Mouse (Mus musculus): ENCODE measurements around the gene Myo6. TPM values are rescaled to one million over a fixed set of nuclear protein-coding genes. Genes with fewer than 3 reads are reported as not detected.

Gene Myo6
- polyA plus RNA-seq, 1 experiment, result 36.8 TPM

DNA sequence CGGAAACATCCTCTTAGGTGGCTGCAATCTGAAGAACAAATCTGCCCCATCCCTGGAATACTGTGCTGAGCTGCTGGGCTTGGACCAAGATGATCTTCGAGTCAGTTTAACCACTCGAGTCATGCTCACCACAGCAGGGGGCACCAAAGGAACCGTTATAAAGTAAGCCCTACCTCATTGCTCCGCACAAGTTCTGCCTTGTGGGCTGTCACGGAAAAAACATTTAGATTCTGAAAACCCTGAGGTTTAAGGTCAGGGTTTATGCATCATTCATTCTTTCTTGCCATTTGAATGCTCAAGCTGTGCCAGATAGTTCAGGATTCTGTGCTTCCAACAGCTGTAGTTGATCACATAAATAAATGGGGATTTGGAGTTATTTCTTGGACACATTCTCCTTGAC, 93.6 kb downstream of the Myo6 start:
- H3K27me3 ChIP-seq (ENCODE audit: control insufficient read depth, insufficient read depth, low read length), result no peaks in the 10 kb centered on the region
- peaks cover 34% of the 10 kb centered on the region for H3K36me3 ChIP-seq (ENCODE audit: control insufficient read depth, insufficient read depth, low read length)
- no peak overlapping the region for H3K4me3 ChIP-seq (ENCODE audit: low read depth, low read length)
- no peak overlapping the region for H3K27ac ChIP-seq (ENCODE audit: insufficient read depth, low read depth, low read length)
- TF ChIP-seq POLR2A (IDR thresholded peaks at IDR 0.05; ENCODE audit: low read depth, low read length), result no peak
- no peak for TF ChIP-seq CTCF (IDR thresholded peaks at IDR 0.05; ENCODE audit: extremely low read depth, insufficient read length, insufficient replicate concordance, low read depth, low read length)
- H3K4me1 ChIP-seq (ENCODE audit: control insufficient read depth, insufficient read depth, insufficient read length, low read length), result no peaks in the 10 kb centered on the region
- WGBS, result 66% methylated on average over 6 of the region's 6 CpGs

GRCm38 (mm10) chr9:80260905-80261304, 96.1 kb downstream of the Myo6 start:
- peaks cover 37% of the 10 kb centered on the region for H3K36me3 ChIP-seq (ENCODE audit: control insufficient read depth, insufficient read depth, low read length)
- no peak overlapping the region for H3K4me3 ChIP-seq (ENCODE audit: low read depth, low read length)
- no peaks in the 10 kb centered on the region for H3K27me3 ChIP-seq (ENCODE audit: control insufficient read depth, insufficient read depth, low read length)
- no peak overlapping the region for H3K27ac ChIP-seq (ENCODE audit: insufficient read depth, low read depth, low read length)
- TF ChIP-seq CTCF (IDR thresholded peaks at IDR 0.05; ENCODE audit: extremely low read depth, insufficient read length, insufficient replicate concordance, low read depth, low read length), result no peak
- TF ChIP-seq POLR2A (IDR thresholded peaks at IDR 0.05; ENCODE audit: low read depth, low read length), result no peak
- H3K4me1 ChIP-seq (ENCODE audit: control insufficient read depth, insufficient read depth, insufficient read length, low read length), result no peaks in the 10 kb centered on the region
- 81% methylated on average over 3 of the region's 3 CpGs for WGBS

DNA sequence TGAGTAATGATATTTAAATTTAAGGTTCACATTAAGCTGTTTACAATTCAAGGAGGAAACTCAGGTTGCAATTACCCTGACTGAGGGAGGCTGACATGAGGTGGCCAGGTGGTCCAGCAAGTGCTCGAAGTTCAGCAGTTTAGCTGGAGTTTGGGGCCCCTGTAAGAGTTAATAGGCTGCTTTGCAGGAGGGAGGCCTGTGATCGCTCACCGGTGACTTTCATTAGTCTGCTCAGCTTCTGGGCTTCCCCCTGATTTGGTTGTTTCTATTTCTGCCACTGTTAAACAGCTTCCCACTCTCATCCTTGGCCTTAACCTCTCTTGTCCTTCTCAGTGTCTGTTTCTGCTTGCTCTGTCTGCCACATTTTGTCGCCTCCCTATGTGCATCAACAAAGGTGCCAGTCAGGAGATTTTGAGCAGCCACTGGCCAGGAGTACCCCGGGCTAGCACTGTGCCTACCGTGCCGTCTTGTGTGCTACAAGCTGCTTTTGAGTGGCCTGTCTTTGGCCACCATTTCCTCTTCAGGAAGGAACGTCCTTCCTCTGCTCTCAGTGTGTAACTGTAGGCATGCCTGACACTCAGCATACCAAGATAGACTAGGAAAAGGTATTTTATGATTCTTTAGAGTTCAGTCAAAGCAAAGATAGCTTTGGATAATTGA, 97.7 kb downstream of the Myo6 start:
- Histone ChIP-seq H3K4me3 (ENCODE audit: low read depth, low read length) (no peak overlapping the region), H3K27me3 (ENCODE audit: control insufficient read depth, insufficient read depth, low read length) (no peaks in the 10 kb centered on the region), H3K27ac (ENCODE audit: insufficient read depth, low read depth, low read length) (0 out of 2 replicates have a peak overlapping the region, but pooled peaks have one; percentile 15), H3K36me3 (ENCODE audit: control insufficient read depth, insufficient read depth, low read length) (peaks cover 40% of the 10 kb centered on the region), H3K4me1 (ENCODE audit: control insufficient read depth, insufficient read depth, insufficient read length, low read length) (no peaks in the 10 kb centered on the region)
- WGBS, result 67% methylated on average over 8 of the region's 8 CpGs
- no peak for TF ChIP-seq CTCF (IDR thresholded peaks at IDR 0.05; ENCODE audit: extremely low read depth, insufficient read length, insufficient replicate concordance, low read depth, low read length)
- no peak for TF ChIP-seq POLR2A (IDR thresholded peaks at IDR 0.05; ENCODE audit: low read depth, low read length)

DNA sequence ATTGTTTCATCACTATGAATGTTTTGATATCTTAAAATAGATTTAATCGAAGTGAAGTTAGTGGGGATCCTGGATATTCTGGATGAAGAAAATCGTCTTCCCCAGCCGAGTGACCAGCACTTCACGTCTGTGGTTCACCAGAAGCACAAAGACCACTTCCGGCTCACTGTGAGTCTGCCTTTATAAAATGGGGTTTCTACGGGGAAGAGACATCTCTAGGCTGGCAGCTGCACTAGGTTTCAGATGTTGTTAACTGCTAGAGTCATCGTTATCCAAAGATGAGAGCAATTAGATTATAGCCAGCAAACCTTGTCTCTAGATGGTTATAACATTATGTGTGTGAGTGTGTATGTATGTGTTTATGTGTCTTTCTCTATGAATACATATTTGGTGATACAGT, 101.3 kb downstream of the Myo6 start:
- Histone ChIP-seq H3K27ac (ENCODE audit: insufficient read depth, low read depth, low read length) (no peak overlapping the region), H3K36me3 (ENCODE audit: control insufficient read depth, insufficient read depth, low read length) (peaks cover 50% of the 10 kb centered on the region), H3K4me1 (ENCODE audit: control insufficient read depth, insufficient read depth, insufficient read length, low read length) (no peaks in the 10 kb centered on the region), H3K4me3 (ENCODE audit: low read depth, low read length) (no peak overlapping the region), H3K27me3 (ENCODE audit: control insufficient read depth, insufficient read depth, low read length) (no peaks in the 10 kb centered on the region)
- TF ChIP-seq POLR2A (IDR thresholded peaks at IDR 0.05; ENCODE audit: low read depth, low read length), result no peak
- no peak for TF ChIP-seq CTCF (IDR thresholded peaks at IDR 0.05; ENCODE audit: extremely low read depth, insufficient read length, insufficient replicate concordance, low read depth, low read length)
- 89% methylated on average over 7 of the region's 7 CpGs for WGBS

DNA sequence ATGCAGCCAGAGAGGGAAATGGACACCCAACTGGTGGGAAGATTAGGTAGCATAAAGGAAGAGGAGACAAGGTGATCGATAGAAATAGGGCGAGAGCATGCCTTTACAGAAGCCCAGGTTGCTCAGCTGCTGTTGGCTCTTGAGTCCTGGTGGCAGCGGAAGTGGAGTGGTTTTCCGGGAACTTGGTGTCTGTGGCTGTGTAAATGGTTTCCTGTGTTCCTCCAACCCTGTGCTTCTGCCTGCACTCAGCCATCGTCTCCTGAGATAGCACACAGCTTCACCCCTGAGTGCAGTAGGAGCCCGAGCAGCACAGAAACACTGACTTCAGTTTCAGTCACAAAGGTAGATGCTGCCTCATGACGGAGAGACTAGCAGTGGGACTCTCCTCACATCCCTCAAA, 101.7 kb downstream of the Myo6 start:
- Histone ChIP-seq H3K36me3 (ENCODE audit: control insufficient read depth, insufficient read depth, low read length) (peaks cover 53% of the 10 kb centered on the region), H3K4me1 (ENCODE audit: control insufficient read depth, insufficient read depth, insufficient read length, low read length) (no peaks in the 10 kb centered on the region), H3K4me3 (ENCODE audit: low read depth, low read length) (no peak overlapping the region), H3K27ac (ENCODE audit: insufficient read depth, low read depth, low read length) (no peak overlapping the region), H3K27me3 (ENCODE audit: control insufficient read depth, insufficient read depth, low read length) (no peaks in the 10 kb centered on the region)
- WGBS, result 90% methylated on average over 7 of the region's 7 CpGs
- TF ChIP-seq POLR2A (IDR thresholded peaks at IDR 0.05; ENCODE audit: low read depth, low read length) (no peak), CTCF (IDR thresholded peaks at IDR 0.05; ENCODE audit: extremely low read depth, insufficient read length, insufficient replicate concordance, low read depth, low read length) (no peak)

- Histone ChIP-seq H3K4me1 (ENCODE audit: control insufficient read depth, insufficient read depth, insufficient read length, low read length) (no peaks in the 10 kb centered on the region), H3K36me3 (ENCODE audit: control insufficient read depth, insufficient read depth, low read length) (peaks cover 50% of the 10 kb centered on the region), H3K27ac (ENCODE audit: insufficient read depth, low read depth, low read length) (no peak overlapping the region), H3K4me3 (ENCODE audit: low read depth, low read length) (no peak overlapping the region), H3K27me3 (ENCODE audit: control insufficient read depth, insufficient read depth, low read length) (no peaks in the 10 kb centered on the region)
- TF ChIP-seq CTCF (IDR thresholded peaks at IDR 0.05; ENCODE audit: extremely low read depth, insufficient read length, insufficient replicate concordance, low read depth, low read length) (no peak), POLR2A (IDR thresholded peaks at IDR 0.05; ENCODE audit: low read depth, low read length) (no peak)
- WGBS, result 83% methylated on average over 8 of the region's 8 CpGs
Measured at GRCm38 (mm10) chr9:80269596-80269995, 104.8 kb downstream of the Myo6 start.

- no peaks in the 10 kb centered on the region for H3K27me3 ChIP-seq (ENCODE audit: control insufficient read depth, insufficient read depth, low read length)
- 98% methylated on average over 1 of the region's 1 CpGs for WGBS
- peaks cover 64% of the 10 kb centered on the region for H3K36me3 ChIP-seq (ENCODE audit: control insufficient read depth, insufficient read depth, low read length)
- no peak for TF ChIP-seq CTCF (IDR thresholded peaks at IDR 0.05; ENCODE audit: extremely low read depth, insufficient read length, insufficient replicate concordance, low read depth, low read length)
- no peak for TF ChIP-seq POLR2A (IDR thresholded peaks at IDR 0.05; ENCODE audit: low read depth, low read length)
- no peaks in the 10 kb centered on the region for H3K4me1 ChIP-seq (ENCODE audit: control insufficient read depth, insufficient read depth, insufficient read length, low read length)
- no peak overlapping the region for H3K4me3 ChIP-seq (ENCODE audit: low read depth, low read length)
- H3K27ac ChIP-seq (ENCODE audit: insufficient read depth, low read depth, low read length), result no peak overlapping the region
Measured at GRCm38 (mm10) chr9:80272951-80273350, 108.1 kb downstream of the Myo6 start.
